Mouse (Mus musculus) C2C12 (cell line): ENCODE data around the gene Pde4dip.

ENCODE experiments used
- CTCF ChIP-seq: IDR thresholded peaks from one replicate; pipeline ENCODE4 v1.5.1; 2011; ENCODE audit not compliant: control insufficient read depth, insufficient read depth, insufficient read length
- MAX ChIP-seq: IDR thresholded peaks from one replicate; pipeline ENCODE4 v1.6.1; 2011; ENCODE audit warnings: mild to moderate bottlenecking, control low read depth
- MYOD1 ChIP-seq: IDR thresholded peaks from one replicate; pipeline ENCODE4 v1.6.1; 2011; ENCODE audit warnings: low read depth; ENCODE audit not compliant: control insufficient read depth, insufficient read length
- MYOG ChIP-seq: IDR thresholded peaks from one replicate; pipeline ENCODE4 v1.6.1; 2011; ENCODE audit not compliant: control insufficient read depth, insufficient read length; ENCODE audit errors: extremely low read depth
- USF1 ChIP-seq: IDR thresholded peaks from one replicate; pipeline ENCODE4 v1.6.1; 2011; ENCODE audit warnings: low read depth, mild to moderate bottlenecking, control low read depth, moderate library complexity

- TF ChIP-seq CTCF (no peak), MAX (no peak), MYOD1 (no peak), MYOG (no peak), USF1 (no peak)
Observed at GRCm38 (mm10) chr3:97900516-97901490, 12.3 kb upstream of the Pde4dip start, which contains the start of gene Sec22b.
